Mouse (Mus musculus): ENCODE measurements around the gene Dap3.

The Dap3 gene

DNA sequence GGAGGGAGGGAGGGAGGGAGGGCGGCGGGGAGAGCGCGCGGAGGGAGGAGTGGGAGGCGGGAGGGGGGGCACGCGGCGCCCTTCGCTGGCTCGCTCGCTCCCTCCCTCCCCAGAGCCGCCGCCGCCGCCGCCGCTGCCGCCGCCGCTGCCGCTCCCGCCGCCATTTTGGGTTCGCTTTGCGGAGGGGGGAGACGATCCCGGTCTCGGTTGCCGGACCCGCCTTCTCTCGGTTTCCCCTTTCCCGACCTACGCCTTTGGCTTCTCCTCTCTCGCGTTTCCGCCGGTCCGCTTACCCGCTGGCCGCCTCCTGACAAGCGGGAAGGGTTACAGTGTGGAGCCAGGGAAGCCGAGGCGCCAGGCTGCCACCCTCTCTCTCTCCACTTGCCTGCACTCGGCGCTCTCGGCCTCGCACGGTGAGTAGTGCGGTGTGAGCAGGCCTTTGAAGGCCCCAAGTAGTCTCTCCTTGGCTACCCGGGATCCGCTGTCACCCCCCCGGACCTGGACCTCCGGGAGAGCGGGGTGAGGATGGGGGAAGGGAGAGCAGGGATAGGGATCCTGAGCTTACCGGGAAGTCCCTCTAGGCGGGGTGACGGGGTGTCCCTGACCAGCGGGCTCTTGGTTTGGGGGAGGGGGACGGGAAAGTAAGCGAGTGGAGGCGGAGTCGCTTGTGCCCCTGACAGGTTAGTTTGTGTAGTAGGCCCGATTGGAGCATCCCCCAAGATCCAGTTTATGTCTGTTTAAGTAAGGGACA is at the start of gene Dap3, which contains the start of gene Ash1l:
TSS of gene Dap3 (minus strand) at position 606 of the 751 bp plus-strand sequence.
TSS of gene Ash1l (plus strand) at position 47 of the 751 bp plus-strand sequence.
- CTCF ChIA-PET = interaction anchor here in 1 of 4 experiments (0.7 to 1.1 kb wide), 2 partner anchors 27 to 562 kb away, joined by 3 read pairs; no protein-coding TSS in a partner anchor
- POLR2A ChIA-PET = interaction anchor here in 3 of 4 experiments (0.6 to 2.6 kb wide), 15 partner anchors 9 to 379 kb away, joined by 3 to 16 read pairs (median 3); partner anchors contain the start of genes Msto1 (in 1 of the 3) and Ssr2 (in 1 of the 3)

DNA sequence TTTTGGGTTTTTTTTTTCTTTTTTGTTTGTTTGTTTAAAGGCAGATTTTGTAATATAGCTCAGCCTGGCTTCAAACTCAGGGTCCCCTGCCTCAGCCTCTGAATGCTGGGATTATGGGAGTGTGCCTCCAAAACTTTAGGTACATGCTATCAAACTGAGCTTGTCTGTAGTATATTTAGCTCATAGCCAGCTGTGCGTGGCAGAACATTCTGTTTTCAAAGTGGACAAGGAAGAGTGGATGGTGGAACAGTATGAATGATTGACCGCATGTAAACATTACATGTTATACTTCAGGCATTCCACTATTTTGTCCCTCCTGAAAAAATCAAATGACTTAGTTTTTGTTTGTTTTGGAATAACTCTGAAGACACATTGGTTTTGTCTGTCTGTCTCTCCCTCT is 41.8 kb upstream of the Dap3 start:
- ChIA-PET CTCF (no interaction called here), POLR2A (interaction anchor here in 2 of 4 experiments (0.7 to 1.8 kb wide), 3 partner anchors 9 to 275 kb away, joined by 3 to 7 read pairs (median 3); no protein-coding TSS in a partner anchor)

DNA sequence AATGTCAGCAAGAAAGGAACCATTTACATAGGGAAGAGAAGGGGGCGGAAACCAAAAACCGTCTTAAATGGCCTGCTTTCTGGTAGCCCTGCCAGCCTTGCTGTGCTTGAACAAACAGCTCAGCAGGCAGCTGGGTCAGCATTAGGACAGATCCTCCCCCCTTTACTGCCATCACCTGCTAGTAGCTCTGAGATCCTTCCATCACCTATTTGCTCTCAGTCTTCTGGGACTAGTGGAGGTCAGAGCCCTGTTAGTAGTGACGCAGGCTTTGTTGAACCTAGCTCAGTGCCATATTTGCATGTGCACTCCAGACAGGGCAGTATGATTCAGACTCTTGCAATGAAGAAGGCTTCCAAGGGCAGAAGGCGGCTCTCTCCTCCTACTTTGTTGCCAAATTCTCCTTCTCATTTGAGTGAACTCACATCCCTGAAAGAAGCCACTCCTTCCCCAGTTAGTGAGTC is 33.0 kb upstream of the Dap3 start:
- ChIA-PET POLR2A (interaction anchor here in 2 of 4 experiments (1.0 to 1.9 kb wide), 5 partner anchors 9 to 70 kb away, joined by 3 to 4 read pairs (median 3); partner anchors contain the start of genes Dap3 (in 1 of the 2) and Msto1 (in 1 of the 2)), CTCF (no interaction called here)

- ChIA-PET POLR2A (interaction anchor here in 1 of 4 experiments (0.6 to 1.2 kb wide), 4 partner anchors 14 to 467 kb away, joined by 3 to 4 read pairs (median 3); no protein-coding TSS in a partner anchor), CTCF (no interaction called here)
Measured at GRCm38 (mm10) chr3:88981206-88982010, 30.4 kb upstream of the Dap3 start.

- ChIA-PET POLR2A (interaction anchor here in 1 of 4 experiments (1.0 to 1.6 kb wide), 2 partner anchors 10 to 20 kb away, joined by 3 to 4 read pairs; no protein-coding TSS in a partner anchor), CTCF (no interaction called here)
Measured at GRCm38 (mm10) chr3:88975012-88975411, 24.0 kb upstream of the Dap3 start.

- CTCF ChIA-PET = interaction anchor here in 1 of 4 experiments (0.8 kb wide), 1 partner anchor 219 kb away, joined by 3 read pairs; no protein-coding TSS in a partner anchor
- POLR2A ChIA-PET = interaction anchor here in 1 of 4 experiments (0.6 to 2.9 kb wide), 2 partner anchors 11 to 59 kb away, joined by 3 to 16 read pairs; partner anchors contain the start of gene Dap3
Measured at GRCm38 (mm10) chr3:88963211-88963610, 12.2 kb upstream of the Dap3 start.

DNA sequence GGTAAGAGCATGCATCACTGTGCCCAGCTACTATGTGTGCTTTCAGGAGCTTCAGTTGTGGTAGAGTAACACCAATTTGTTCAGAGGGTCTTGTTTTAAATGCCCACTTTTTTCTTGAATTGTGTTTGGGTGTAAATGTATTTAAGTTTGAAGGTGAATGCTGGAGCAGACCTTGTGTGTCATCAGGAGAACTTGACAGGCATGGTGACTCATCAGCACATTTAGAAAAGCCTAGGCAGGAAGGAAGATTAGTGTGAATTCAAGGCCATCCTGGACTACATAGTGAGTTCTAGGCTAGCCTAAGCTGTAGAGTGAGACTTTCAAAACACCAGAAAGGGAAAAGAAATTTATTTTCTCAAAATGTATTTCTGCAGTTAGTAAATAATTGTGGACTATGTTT is 2.8 kb upstream of the Dap3 start:
- ChIA-PET POLR2A (interaction anchor here in 3 of 4 experiments (0.7 to 1.6 kb wide), 3 partner anchors 30 to 145 kb away, joined by 3 to 4 read pairs (median 3); no protein-coding TSS in a partner anchor), CTCF (no interaction called here)

GRCm38 (mm10) chr3:88953246-88953645 is 2.3 kb upstream of the Dap3 start:
- POLR2A ChIA-PET = interaction anchor here in 3 of 4 experiments (0.7 to 2.6 kb wide), 8 partner anchors 11 to 267 kb away, joined by 3 to 16 read pairs (median 4); partner anchors contain the start of gene Khdc4 (in 1 of the 3)
- CTCF ChIA-PET = no interaction called here

DNA sequence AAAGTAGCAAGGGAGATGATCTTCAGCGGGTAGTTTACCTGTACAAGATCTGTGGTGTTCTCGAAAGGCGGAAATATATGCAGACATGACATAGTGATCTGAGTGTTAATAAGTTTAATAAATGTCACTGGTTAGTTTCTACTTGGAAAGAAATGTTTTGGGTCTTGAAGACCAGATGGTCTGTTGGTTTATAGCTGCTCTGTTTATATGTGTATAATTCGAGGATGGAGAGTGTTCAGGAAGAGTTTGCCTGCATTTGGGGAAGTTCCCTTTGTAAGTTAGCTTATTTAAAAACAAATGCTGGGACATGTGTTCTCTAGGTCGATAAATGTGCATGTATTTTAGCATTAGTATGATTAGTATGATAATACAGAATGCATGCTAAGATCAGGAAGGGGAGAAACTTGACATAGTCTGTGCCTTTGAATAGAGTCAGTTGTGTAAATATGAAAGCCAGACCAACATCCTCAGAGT is 383 bp upstream of the Dap3 start:
- ChIA-PET POLR2A (interaction anchor here in 2 of 4 experiments (0.6 to 2.6 kb wide), 13 partner anchors 9 to 330 kb away, joined by 3 to 16 read pairs (median 4); partner anchors contain the start of gene Msto1 (in 1 of the 2)), CTCF (no interaction called here)

DNA sequence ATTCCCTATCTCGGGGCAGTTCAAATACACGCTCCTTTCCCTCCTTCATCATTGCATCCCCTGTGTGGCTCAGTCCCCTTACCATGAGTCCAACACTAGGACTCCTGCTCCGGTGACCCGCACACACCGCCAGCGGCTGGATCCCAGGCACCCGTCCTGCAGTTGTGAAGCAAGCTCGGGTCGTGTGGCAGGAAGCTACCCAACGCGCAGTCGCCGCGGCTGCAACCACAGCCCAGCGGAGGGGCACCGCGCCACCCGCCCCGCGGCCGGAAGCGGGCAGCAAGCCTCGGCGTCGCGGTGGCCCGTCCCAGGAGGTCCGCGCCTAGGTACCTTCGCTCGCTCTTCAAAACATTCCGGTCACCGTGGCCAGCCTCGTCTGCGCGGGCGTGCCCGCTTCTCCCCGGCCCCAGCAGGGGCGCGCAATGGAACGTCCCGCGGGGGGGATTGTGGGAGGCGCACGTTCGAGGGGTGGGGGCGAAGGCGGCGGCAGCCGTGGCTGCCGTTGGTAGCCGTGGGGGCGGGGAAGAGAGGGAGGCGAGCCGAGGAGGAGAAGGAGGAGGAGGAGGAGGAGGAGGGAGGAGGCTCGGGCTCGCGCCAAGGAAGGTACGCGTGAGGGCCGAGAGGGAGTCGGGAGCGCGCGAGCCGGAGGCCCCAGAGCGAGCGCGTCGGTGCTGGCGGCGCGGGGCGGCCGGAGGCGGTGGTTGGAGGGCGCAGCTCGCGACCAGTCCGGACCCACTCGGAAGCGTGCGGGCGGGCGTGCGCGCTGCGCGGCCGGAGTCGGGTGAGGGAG is 1.0 kb downstream of the Dap3 start:
- ChIA-PET CTCF (interaction anchor here in 3 of 4 experiments (0.5 to 2.9 kb wide), 8 partner anchors 10 to 562 kb away, joined by 3 to 11 read pairs (median 4); no protein-coding TSS in a partner anchor), POLR2A (interaction anchor here (0.5 to 2.3 kb wide), 23 partner anchors 8 to 612 kb away, joined by 3 to 8 read pairs (median 4); partner anchors contain the start of genes Hcn3 (in 1 of the 4), Msto1 (in 1 of the 4), Mtx1 (in 1 of the 4) and Ssr2 (in 1 of the 4))

GRCm38 (mm10) chr3:88944109-88944508 is 6.9 kb downstream of the Dap3 start:
- ChIA-PET POLR2A (interaction anchor here in 2 of 4 experiments (0.7 to 1.4 kb wide), 2 partner anchors 10 to 31 kb away, joined by 3 read pairs; partner anchors contain the start of gene Msto1 (in 1 of the 2)), CTCF (interaction anchor here in 1 of 4 experiments (0.7 kb wide), 1 partner anchor 438 kb away, joined by 3 read pairs; no protein-coding TSS in a partner anchor)

DNA sequence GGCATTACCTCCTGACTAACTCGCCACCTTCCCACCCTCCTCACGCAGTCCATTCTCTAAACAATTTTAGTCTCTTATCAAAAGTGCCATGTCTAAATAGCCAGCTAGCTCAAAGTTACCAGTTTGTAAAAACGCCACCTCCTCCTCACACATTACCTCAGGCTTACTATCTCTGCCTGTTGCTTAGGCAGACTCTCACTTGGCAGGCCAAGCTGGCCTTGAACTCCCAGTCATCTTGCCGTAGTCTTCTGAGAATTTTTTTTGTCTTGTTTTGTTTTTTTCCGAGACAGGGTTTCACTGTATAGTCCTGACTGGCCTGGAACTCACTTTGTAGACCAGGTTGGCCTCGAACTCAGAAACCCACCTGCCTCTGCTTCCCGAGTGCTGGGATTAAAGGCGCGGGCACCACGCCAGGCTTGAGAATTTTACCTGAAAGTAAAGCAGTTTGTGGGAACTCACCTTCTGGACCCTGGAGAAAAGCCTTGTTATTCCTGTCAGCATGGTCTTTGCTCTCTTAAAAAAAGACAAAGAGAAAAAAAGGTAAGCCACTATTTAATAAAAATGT is 8.6 kb downstream of the Dap3 start:
- ChIA-PET POLR2A (interaction anchor here in 3 of 4 experiments (0.6 to 1.5 kb wide), 6 partner anchors 8 to 64 kb away, joined by 4 to 5 read pairs (median 4); partner anchors contain the start of genes Ash1l (in 1 of the 3), Dap3 (in 1 of the 3) and Msto1 (in 1 of the 3)), CTCF (interaction anchor here in 2 of 4 experiments (0.6 to 1.0 kb wide), 2 partner anchors 292 to 1379 kb away, joined by 3 to 10 read pairs; no protein-coding TSS in a partner anchor)

- CTCF ChIA-PET = interaction anchor here (0.5 to 2.1 kb wide), 21 partner anchors 8 to 237 kb away, joined by 3 to 11 read pairs (median 3); partner anchors contain the start of gene Scamp3 (in 1 of the 4)
Measured at GRCm38 (mm10) chr3:88939749-88940148, 11.2 kb downstream of the Dap3 start.

DNA sequence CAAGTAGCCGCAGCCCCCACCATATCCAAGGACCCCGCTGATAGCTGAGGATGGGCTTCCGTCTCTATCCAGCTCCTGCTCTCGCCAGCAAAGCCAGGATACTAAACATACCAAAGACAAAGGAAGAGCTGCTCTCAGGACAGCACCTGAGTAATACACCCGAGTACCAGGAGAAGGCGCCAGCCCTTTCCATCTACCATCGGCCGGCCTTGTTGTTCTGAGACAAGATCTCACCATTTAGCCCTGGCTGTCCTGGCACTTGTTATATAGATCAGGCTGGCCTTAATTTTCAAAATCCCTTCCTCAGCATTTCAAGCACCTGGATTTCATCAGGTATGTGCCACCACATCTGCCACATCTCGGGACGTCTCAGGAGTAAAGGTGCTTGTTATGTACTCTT is 11.9 kb downstream of the Dap3 start:
- POLR2A ChIA-PET = interaction anchor here in 3 of 4 experiments (0.6 to 2.0 kb wide), 6 partner anchors 11 to 23 kb away, joined by 3 to 6 read pairs (median 3); no protein-coding TSS in a partner anchor
- CTCF ChIA-PET = interaction anchor here (0.5 to 2.1 kb wide), 22 partner anchors 8 to 369 kb away, joined by 3 to 11 read pairs (median 3); partner anchors contain the start of genes Clk2 (in 1 of the 4), Msto1 (in 1 of the 4) and Scamp3 (in 1 of the 4)

More at GRCm38 (mm10) chr3:88939749-88940148, 11.2 kb downstream of the Dap3 start:
- POLR2A ChIA-PET = interaction anchor here in 2 of 4 experiments (0.6 to 2.0 kb wide), 6 partner anchors 10 to 36 kb away, joined by 3 to 11 read pairs (median 4); partner anchors contain the start of gene Dap3 (in 1 of the 2)

DNA sequence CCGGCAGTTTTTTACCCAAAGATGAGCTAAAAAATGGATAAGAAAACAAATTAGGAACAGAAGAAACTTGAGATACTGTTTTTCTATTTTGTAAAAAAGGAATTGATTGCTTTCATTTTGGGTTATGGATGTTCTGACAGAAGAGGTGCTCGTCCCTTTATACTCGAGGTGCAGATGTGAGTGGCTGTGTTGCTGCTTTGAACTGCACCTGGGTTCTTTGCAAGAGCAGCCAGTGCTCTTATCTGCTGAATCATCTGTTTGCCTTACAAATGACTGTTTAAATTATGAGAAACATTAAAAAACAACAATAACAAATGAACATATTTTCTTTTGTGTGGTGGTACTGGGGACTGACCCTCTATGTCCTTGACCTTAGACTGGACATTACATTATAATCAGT is 21.5 kb downstream of the Dap3 start:
- POLR2A ChIA-PET = interaction anchor here in 1 of 4 experiments (1.5 to 2.4 kb wide), 2 partner anchors 21 kb away, joined by 4 to 7 read pairs; partner anchors contain the start of genes Ash1l and Dap3
- CTCF ChIA-PET = no interaction called here

DNA sequence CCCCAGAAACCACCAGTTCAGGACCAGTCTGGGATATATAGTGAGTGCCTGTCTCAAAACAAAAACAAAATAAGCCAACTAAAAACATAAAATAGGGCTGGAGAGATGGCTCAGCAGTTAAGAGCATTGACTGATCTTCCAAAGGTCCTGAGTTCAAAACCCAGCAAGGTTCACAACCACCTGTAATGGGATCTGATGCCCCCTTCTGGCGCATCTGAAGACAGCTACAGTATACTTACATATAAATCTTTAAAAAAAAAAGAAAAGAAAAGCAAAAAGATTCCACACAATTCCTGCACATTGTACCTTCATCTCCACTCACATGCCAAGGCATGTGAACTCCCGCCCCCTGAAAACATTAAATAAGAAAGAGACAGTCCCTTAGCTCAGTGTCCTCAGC is 25.3 kb downstream of the Dap3 start:
- ChIA-PET POLR2A (interaction anchor here in 2 of 4 experiments (0.6 to 2.1 kb wide), 4 partner anchors 12 to 24 kb away, joined by 3 to 7 read pairs (median 3); no protein-coding TSS in a partner anchor), CTCF (interaction anchor here in 2 of 4 experiments (0.6 to 0.9 kb wide), 5 partner anchors 8 to 516 kb away, joined by 3 to 4 read pairs (median 3); partner anchors contain the start of gene Pmf1 (in 1 of the 2))
